Mouse (Mus musculus) gastrocnemius, adult 18-20 months (tissue): Measurements from ENCODE around the gene Sly. TPM values are rescaled to one million over a fixed set of nuclear protein-coding genes. Genes with fewer than 3 reads are reported as not detected.
"Not testable (repeated sequence)": the region's sequence is repeated elsewhere in the genome, so short reads cannot be mapped to it uniquely, and the experiment has no call there.

Experiments
- DNase-seq: peaks from one replicate; pipeline ENCODE4 v3.0.0; 2021; ENCODE audit warnings: low spot score
- long read RNA-seq, 2 experiments: library from polyadenylated mRNA; stranded (forward); transcript quantifications; one replicate each; pipeline ENCODE4 v2.0.0; 2021
- total RNA-seq, 2 experiments: library from RNA; stranded (reverse); gene quantifications; 2 replicates each; pipeline ENCODE4 v1.2.3; 2021

Gene Sly
- total RNA-seq: not detected
- long read RNA-seq, experiment 1: 0 reads
- long read RNA-seq, experiment 2: 0 reads

- DNase-seq: not testable (repeated sequence)
These were observed at the start of gene Sly for GRCm38 (mm10) chrY:57186888-57187287. TSS of gene Sly (plus strand) at chrY:57187188.
